Mouse (Mus musculus) embryonic stem cell, embryonic (primary cell): ENCODE measurements around the gene Hbp1.

ENCODE experiments used
- CTCF ChIA-PET, 4 experiments: fragments of 300-600 bp in 2 of 4; fragments of 350-600 bp in 2 of 4; sonication (Branson Sonifier 250); formaldehyde crosslinking; loops; one replicate each; lab custom pipeline; 2022; ENCODE audit warnings: inconsistent platforms in 2 of 4; lab: Charles Lee
- POLR2A ChIA-PET, 4 experiments: fragments of 300-600 bp in 2 of 4; fragments of 350-600 bp in 2 of 4; sonication (Branson Sonifier 250); formaldehyde crosslinking; loops; one replicate each; lab custom pipeline; 2022; ENCODE audit warnings: antibody characterized with exemption in 4 of 4, inconsistent platforms in 1 of 4; lab: Charles Lee

Hbp1 gene

GRCm38 (mm10) chr12:31966405-31966804, 16.1 kb upstream of the Hbp1 start:
- POLR2A ChIA-PET: interaction anchor here in 2 of 4 experiments (0.6 to 2.0 kb wide), 2 partner anchors 16 to 17 kb away, joined by 3 to 8 read pairs; partner anchors contain the start of gene Hbp1 (in 2 of the 2)
- CTCF ChIA-PET: interaction anchor here in 3 of 4 experiments (1.0 to 1.9 kb wide), 4 partner anchors 17 to 325 kb away, joined by 3 to 5 read pairs (median 4); no protein-coding TSS in a partner anchor

- ChIA-PET POLR2A (interaction anchor here in 3 of 4 experiments (0.6 to 2.0 kb wide), 5 partner anchors 15 to 49 kb away, joined by 3 to 14 read pairs (median 7); partner anchors contain the start of gene Hbp1 (in 3 of the 3)), CTCF (interaction anchor here in 3 of 4 experiments (1.0 to 1.9 kb wide), 4 partner anchors 17 to 326 kb away, joined by 3 to 5 read pairs (median 4); no protein-coding TSS in a partner anchor)
Measured at GRCm38 (mm10) chr12:31965517-31966212, 15.3 kb upstream of the Hbp1 start.

GRCm38 (mm10) chr12:31964074-31964473, 13.7 kb upstream of the Hbp1 start:
- ChIA-PET CTCF (interaction anchor here in 2 of 4 experiments (0.6 to 1.2 kb wide), 3 partner anchors 11 to 327 kb away, joined by 3 read pairs; no protein-coding TSS in a partner anchor), POLR2A (interaction anchor here in 2 of 4 experiments (1.3 to 1.7 kb wide), 2 partner anchors 14 to 47 kb away, joined by 3 to 14 read pairs; partner anchors contain the start of gene Hbp1 (in 1 of the 2))

- CTCF ChIA-PET: no interaction called here
- POLR2A ChIA-PET: interaction anchor here in 2 of 4 experiments (0.5 to 0.6 kb wide), 2 partner anchors 65 to 1779 kb away, joined by 3 to 4 read pairs; no protein-coding TSS in a partner anchor
Measured at GRCm38 (mm10) chr12:31955843-31956242, 5.5 kb upstream of the Hbp1 start.

GRCm38 (mm10) chr12:31950659-31951031, 310 bp upstream of the Hbp1 start:
- ChIA-PET CTCF (interaction anchor here in 2 of 4 experiments (0.6 to 1.1 kb wide), 6 partner anchors 23 to 514 kb away, joined by 3 to 5 read pairs (median 3); partner anchors contain the start of gene Ccdc71l (in 1 of the 2)), POLR2A (interaction anchor here in 3 of 4 experiments (0.6 to 6.9 kb wide), 93 partner anchors 8 to 1477 kb away, joined by 3 to 75 read pairs (median 5); partner anchors contain the start of genes Cbll1 (in 3 of the 3), Prkar2b (in 3 of the 3), Ccdc71l (in 2 of the 3) and Nampt (in 2 of the 3))

GRCm38 (mm10) chr12:31949193-31949741, 1.1 kb downstream of the Hbp1 start:
- ChIA-PET CTCF (interaction anchor here in 3 of 4 experiments (0.6 to 1.0 kb wide), 9 partner anchors 11 to 1813 kb away, joined by 3 to 7 read pairs (median 3); partner anchors contain the start of gene Ccdc71l (in 1 of the 3)), POLR2A (interaction anchor here (0.5 to 6.9 kb wide), 112 partner anchors 9 to 1480 kb away, joined by 3 to 75 read pairs (median 4); partner anchors contain the start of genes Cbll1 (in 3 of the 4), Prkar2b (in 3 of the 4), Ccdc71l (in 2 of the 4) and Dld (in 2 of the 4))

- POLR2A ChIA-PET: interaction anchor here in 3 of 4 experiments (0.6 to 6.9 kb wide), 52 partner anchors 9 to 1086 kb away, joined by 3 to 75 read pairs (median 7); partner anchors contain the start of genes Cbll1 (in 2 of the 3), Ccdc71l (in 2 of the 3), Nampt (in 2 of the 3) and Dld (in 1 of the 3)
- CTCF ChIA-PET: interaction anchor here in 3 of 4 experiments (0.5 to 1.4 kb wide), 11 partner anchors 10 to 1812 kb away, joined by 3 to 11 read pairs (median 4); no protein-coding TSS in a partner anchor
Measured at GRCm38 (mm10) chr12:31948101-31949000, 2.0 kb downstream of the Hbp1 start.

- ChIA-PET POLR2A (interaction anchor here (0.7 to 6.9 kb wide), 18 partner anchors 8 to 475 kb away, joined by 3 to 75 read pairs (median 4); no protein-coding TSS in a partner anchor), CTCF (interaction anchor here in 3 of 4 experiments (0.5 to 1.4 kb wide), 8 partner anchors 17 to 450 kb away, joined by 3 to 11 read pairs (median 3); no protein-coding TSS in a partner anchor)
Measured at GRCm38 (mm10) chr12:31947476-31947875, 2.9 kb downstream of the Hbp1 start.

- ChIA-PET POLR2A (no interaction called here), CTCF (no interaction called here)
Measured at GRCm38 (mm10) chr12:31944405-31944804, 5.9 kb downstream of the Hbp1 start.

- CTCF ChIA-PET: no interaction called here
Measured at GRCm38 (mm10) chr12:31943020-31943654, 7.2 kb downstream of the Hbp1 start.

GRCm38 (mm10) chr12:31939026-31939425, 11.3 kb downstream of the Hbp1 start:
- CTCF ChIA-PET: interaction anchor here in 1 of 4 experiments (0.6 kb wide), 1 partner anchor 821 kb away, joined by 3 read pairs; no protein-coding TSS in a partner anchor
- POLR2A ChIA-PET: interaction anchor here in 3 of 4 experiments (0.8 to 6.0 kb wide), 9 partner anchors 8 to 22 kb away, joined by 3 to 75 read pairs (median 14); partner anchors contain the start of gene Hbp1 (in 3 of the 3)

More at GRCm38 (mm10) chr12:31943020-31943654, 7.2 kb downstream of the Hbp1 start:
- POLR2A ChIA-PET: interaction anchor here in 1 of 4 experiments (1.1 to 1.5 kb wide), 3 partner anchors 10 to 106 kb away, joined by 3 to 8 read pairs (median 4); no protein-coding TSS in a partner anchor

- CTCF ChIA-PET: interaction anchor here in 1 of 4 experiments (0.6 kb wide), 1 partner anchor 820 kb away, joined by 3 read pairs; no protein-coding TSS in a partner anchor
- POLR2A ChIA-PET: interaction anchor here in 3 of 4 experiments (0.8 to 6.0 kb wide), 9 partner anchors 9 to 23 kb away, joined by 3 to 75 read pairs (median 14); partner anchors contain the start of gene Hbp1 (in 3 of the 3)
Measured at GRCm38 (mm10) chr12:31938391-31938997, 11.8 kb downstream of the Hbp1 start.

- POLR2A ChIA-PET: interaction anchor here (1.0 to 6.0 kb wide), 9 partner anchors 10 to 437 kb away, joined by 3 to 75 read pairs (median 14); partner anchors contain the start of gene Hbp1 (in 3 of the 4)
Measured at GRCm38 (mm10) chr12:31937613-31938012, 12.7 kb downstream of the Hbp1 start.

GRCm38 (mm10) chr12:31936657-31937300, 13.6 kb downstream of the Hbp1 start:
- CTCF ChIA-PET: interaction anchor here in 1 of 4 experiments (1.2 kb wide), 1 partner anchor 9 kb away, joined by 3 read pairs; no protein-coding TSS in a partner anchor
- POLR2A ChIA-PET: interaction anchor here (0.7 to 6.0 kb wide), 10 partner anchors 9 to 437 kb away, joined by 3 to 75 read pairs (median 5); partner anchors contain the start of gene Hbp1 (in 2 of the 4)

More at GRCm38 (mm10) chr12:31937613-31938012, 12.7 kb downstream of the Hbp1 start:
- CTCF ChIA-PET: interaction anchor here in 1 of 4 experiments (0.6 kb wide), 1 partner anchor 11 kb away, joined by 3 read pairs; no protein-coding TSS in a partner anchor

GRCm38 (mm10) chr12:31931818-31932217, 18.5 kb downstream of the Hbp1 start:
- ChIA-PET CTCF (no interaction called here), POLR2A (interaction anchor here in 1 of 4 experiments (2.8 to 3.6 kb wide), 2 partner anchors 16 to 18 kb away, joined by 13 to 17 read pairs; partner anchors contain the start of gene Hbp1)
